Mouse (Mus musculus) heart, adult 11 months (tissue): ENCODE data around the gene Ccdc113.

ENCODE experiments used
- DNase-seq: peaks from one replicate; pipeline ENCODE4 v3.0.0; 2022

The Ccdc113 gene

GRCm38 (mm10) chr8:95607210-95607609, 73.3 kb downstream of the Ccdc113 start:
- DNase-seq = no peak
